Comparison of ENCODE assay signal across 29 mouse cellular contexts in genomic region chr16:78859006-78859405, GRCm38 (mm10).
DNase-seq lines count a peak whose midpoint lies in the region; ATAC-seq lines count a peak whose summit lies in the region.
"Had no signal": no experiment of that assay in that cellular context is flagged by ENCODE, and none has a peak within 500 bp of the region (broad histone marks: within the 10 kb centered on the region; RNA-seq: fewer than 3 reads in every experiment).

No protein-coding gene starts in this region.

- H3K4me1 ChIP-seq in midbrain, embryonic 14.5 days (ENCODE audit: control insufficient read depth, insufficient read depth, low read length): no peaks in the 10 kb centered on the region
- no peaks in the 10 kb centered on the region for H3K4me1 ChIP-seq in midbrain, embryonic 15.5 days
- H3K4me1 ChIP-seq: embryonic facial prominence, embryonic 15.5 days; hindbrain, embryonic 10.5 days; intestine, embryonic 15.5 days; liver, embryonic 13.5 days; neural tube, embryonic 13.5 days had no signal

- DNase-seq in heart, adult 8-10 months (ENCODE audit: low spot score): peak; percentile 3
- DNase-seq in heart, postnatal 36 days: no peak
- DNase-seq in midbrain, embryonic 14.5 days: peak; percentile 4
- DNase-seq in fibroblast of lung, adult 2 months (ENCODE audit: low read depth): peak; percentile 7
- peak; percentile 20 for DNase-seq in heart, postnatal 4 days
- DNase-seq: adrenal gland, adult 8-10 months; B cell, adult 2 months; cerebellum, adult 11-12 months; cerebellum, adult 9-11 months; gastrocnemius, postnatal 14 days; kidney, adult 2 months; kidney, postnatal 4 days; layer of hippocampus, postnatal 36 days; left cerebral cortex, postnatal 4 days; liver, embryonic 13.5 days; lung, adult 18-20 months; lung, postnatal 14 days; thymus, postnatal 4 days had no signal

- intact Hi-C loops in heart, postnatal 36 days (cut with DNase I): no loop called here

- ATAC-seq in midbrain, embryonic 14.5 days (ENCODE audit: low FRiP score, low TSS enrichment): no peak
- ATAC-seq in midbrain, embryonic 15.5 days (replicated peaks): no peak
- ATAC-seq in granulocyte monocyte progenitor cell, adult 5-6 weeks (replicated peaks; ENCODE audit: poor library complexity, severe bottlenecking): no peak
- ATAC-seq: activated CD4-positive, CD25-positive, alpha-beta regulatory T cell, adult 4 months; forebrain, embryonic 14.5 days; hindbrain, embryonic 16.5 days; intestine, embryonic 15.5 days had no signal

- H3K9ac ChIP-seq in midbrain, embryonic 14.5 days (replicated peaks; ENCODE audit: low read length): no peak overlapping the region
- H3K9ac ChIP-seq in midbrain, embryonic 15.5 days: no peak overlapping the region
- H3K9ac ChIP-seq: embryonic facial prominence, embryonic 15.5 days; intestine, embryonic 15.5 days; liver, embryonic 13.5 days; neural tube, embryonic 13.5 days had no signal

- no peaks in the 10 kb centered on the region for H3K36me3 ChIP-seq in midbrain, embryonic 14.5 days (ENCODE audit: control insufficient read depth, insufficient read depth, low read length)
- no peaks in the 10 kb centered on the region for H3K36me3 ChIP-seq in midbrain, embryonic 15.5 days (replicated peaks)
- H3K36me3 ChIP-seq: embryonic facial prominence, embryonic 15.5 days; hindbrain, embryonic 10.5 days; intestine, embryonic 15.5 days; liver, embryonic 13.5 days; neural tube, embryonic 13.5 days had no signal

- no peaks in the 10 kb centered on the region for H3K9me3 ChIP-seq in midbrain, embryonic 14.5 days (ENCODE audit: control insufficient read depth, low read length)
- no peaks in the 10 kb centered on the region for H3K9me3 ChIP-seq in midbrain, embryonic 15.5 days
- H3K9me3 ChIP-seq: embryonic facial prominence, embryonic 15.5 days; hindbrain, embryonic 10.5 days; intestine, embryonic 15.5 days; liver, embryonic 13.5 days; neural tube, embryonic 13.5 days had no signal

- H3K4me2 ChIP-seq in midbrain, embryonic 14.5 days (ENCODE audit: low read length): no peak overlapping the region
- H3K4me2 ChIP-seq in midbrain, embryonic 15.5 days: no peak overlapping the region
- H3K4me2 ChIP-seq: embryonic facial prominence, embryonic 15.5 days; intestine, embryonic 15.5 days; liver, embryonic 13.5 days; neural tube, embryonic 13.5 days had no signal

- no peak overlapping the region for H3K27ac ChIP-seq in midbrain, embryonic 14.5 days (replicated peaks; ENCODE audit: low read depth, low read length)
- H3K27ac ChIP-seq in midbrain, embryonic 15.5 days: no peak overlapping the region
- H3K27ac ChIP-seq: embryonic facial prominence, embryonic 15.5 days; heart, adult 2 months; hindbrain, embryonic 10.5 days; intestine, embryonic 15.5 days; kidney, postnatal 0 days; liver, embryonic 13.5 days; neural tube, embryonic 13.5 days had no signal

- 84% methylated on average over 4 of the region's 4 CpGs for WGBS in midbrain, embryonic 14.5 days
- 77% methylated on average over 4 of the region's 4 CpGs for WGBS in midbrain, embryonic 15.5 days

- no peak overlapping the region for H3K4me3 ChIP-seq in midbrain, embryonic 14.5 days (replicated peaks; ENCODE audit: low read depth, low read length)
- H3K4me3 ChIP-seq in midbrain, embryonic 15.5 days: no peak overlapping the region
- H3K4me3 ChIP-seq: embryonic facial prominence, embryonic 15.5 days; heart, adult 2 months; hindbrain, embryonic 10.5 days; intestine, embryonic 15.5 days; liver, embryonic 13.5 days; neural tube, embryonic 13.5 days had no signal

- H3K27me3 ChIP-seq in midbrain, embryonic 14.5 days (ENCODE audit: control insufficient read depth, insufficient read depth, low read length): no peaks in the 10 kb centered on the region
- no peaks in the 10 kb centered on the region for H3K27me3 ChIP-seq in midbrain, embryonic 15.5 days (replicated peaks)
- H3K27me3 ChIP-seq: embryonic facial prominence, embryonic 15.5 days; intestine, embryonic 15.5 days; liver, embryonic 13.5 days; neural tube, embryonic 13.5 days had no signal

Comparison
In these comparisons a context has a peak if more than half of its experiments do, and no peak if none do; other contexts are left out.
1. DNase-seq: peak in heart, adult 8-10 months (single experiment), midbrain, embryonic 14.5 days (single experiment), fibroblast of lung, adult 2 months (single experiment) and heart, postnatal 4 days (single experiment); none in heart, postnatal 36 days (0 of 2).